Mouse (Mus musculus): ENCODE measurements around the gene Rin2.

- TF ChIP-seq CTCF (IDR thresholded peaks at IDR 0.05; ENCODE audit: control insufficient read depth, insufficient read depth, low read length) (no peak), POLR2A (IDR thresholded peaks at IDR 0.05; ENCODE audit: borderline replicate concordance, control insufficient read depth, low read depth, low read length) (no peak)
These were observed 9.9 kb downstream of the Rin2 start for GRCm38 (mm10) chr2:145684891-145685290.
